Mouse (Mus musculus): ENCODE results near the gene Eps8l2.

DNA sequence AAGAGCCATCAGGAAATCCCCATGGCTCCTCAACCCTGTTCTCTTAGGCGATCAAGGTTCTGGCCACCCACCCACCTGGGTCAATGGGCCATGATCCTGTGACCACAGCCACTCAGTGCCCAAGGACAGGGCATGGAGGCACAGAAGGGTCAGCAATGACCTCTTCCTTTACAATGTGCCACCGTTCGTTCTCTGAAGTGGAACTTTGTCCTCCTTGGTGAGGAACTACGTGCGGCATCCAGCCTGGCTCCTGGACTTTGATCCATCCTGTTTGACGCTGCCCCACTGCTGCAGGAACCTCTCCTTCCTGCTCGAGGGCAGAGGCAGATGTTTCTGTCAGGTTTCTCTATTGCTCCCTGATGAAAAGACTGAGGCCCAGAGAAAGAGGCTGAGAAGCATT is 5.0 kb downstream of the Eps8l2 start:
- no peak for TF ChIP-seq CTCF (IDR thresholded peaks at IDR 0.05)
- no peak for TF ChIP-seq EP300 (IDR thresholded peaks at IDR 0.05)
